Mouse (Mus musculus) thymus, postnatal 25 days (tissue): ENCODE data around the gene Cmtm4.

Source experiments
- DNase-seq: peaks from one replicate; pipeline ENCODE4 v3.0.0; 2022

Cmtm4 gene

GRCm38 (mm10) chr8:104374269-104374668 lies 21.3 kb downstream of the Cmtm4 start:
- no peak for DNase-seq

DNA sequence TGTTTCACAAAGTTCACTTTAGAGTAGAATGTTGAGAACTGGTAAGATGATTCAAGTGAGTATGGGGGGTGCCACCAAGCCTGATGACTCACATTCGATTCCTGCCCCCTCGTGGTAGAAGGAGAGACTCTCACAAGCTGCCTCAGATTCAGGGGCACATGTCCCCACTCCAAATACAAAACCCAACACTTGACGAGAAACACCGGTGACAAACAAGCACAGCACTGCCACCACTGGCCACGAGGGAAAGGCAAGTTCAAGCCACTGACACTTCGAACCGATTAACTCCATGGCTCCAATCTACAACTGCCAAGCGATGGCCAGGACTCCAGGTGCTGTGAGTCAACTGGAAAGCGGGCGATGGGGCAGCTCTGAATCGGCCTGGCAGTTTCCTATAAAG lies 21.8 kb downstream of the Cmtm4 start:
- peak; percentile 3 for DNase-seq

GRCm38 (mm10) chr8:104371121-104371520 lies 24.5 kb downstream of the Cmtm4 start:
- DNase-seq = no peak

DNA sequence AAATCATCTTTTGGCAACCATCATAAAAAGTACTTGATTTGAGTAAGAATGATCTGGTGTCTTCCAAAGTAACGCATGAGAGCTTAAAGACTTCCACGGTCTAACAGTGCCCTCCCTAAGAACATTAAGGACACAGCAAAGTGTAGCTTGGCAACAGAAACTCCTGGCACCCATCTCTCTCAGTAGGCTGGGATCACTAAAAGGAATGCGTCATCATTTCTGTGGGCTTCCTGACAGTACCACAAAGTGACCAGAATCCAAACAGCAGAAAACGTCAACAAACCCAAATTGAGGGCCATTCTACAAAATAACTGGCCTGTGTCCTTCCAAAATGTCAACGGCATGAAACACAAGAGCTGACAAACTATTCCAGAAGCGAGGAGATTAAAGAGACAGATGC lies 25.5 kb downstream of the Cmtm4 start:
- DNase-seq = no peak

- DNase-seq = no peak
These were observed 26.0 kb downstream of the Cmtm4 start for GRCm38 (mm10) chr8:104369591-104369990.

DNA sequence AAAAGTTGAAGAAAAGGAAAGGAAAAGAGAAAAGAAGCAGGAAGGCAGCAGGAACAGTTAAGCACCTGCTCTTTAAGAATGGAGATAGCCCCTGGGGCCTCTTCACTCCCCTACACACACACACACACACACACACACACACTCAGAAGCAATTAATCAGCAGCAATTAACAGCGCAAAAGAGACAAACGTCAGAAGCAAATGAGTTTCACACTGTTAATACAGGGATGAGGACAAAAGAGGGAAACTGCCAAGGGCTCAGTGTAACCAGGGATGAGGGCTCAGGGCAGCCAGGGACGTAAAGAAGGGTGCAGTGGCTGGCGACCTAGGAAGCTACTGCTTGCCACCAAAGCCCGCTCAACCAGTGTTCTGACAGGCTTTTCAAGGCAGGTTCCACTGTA lies 28.2 kb downstream of the Cmtm4 start:
- no peak for DNase-seq

GRCm38 (mm10) chr8:104365695-104366094 lies 29.9 kb downstream of the Cmtm4 start:
- no peak for DNase-seq

DNA sequence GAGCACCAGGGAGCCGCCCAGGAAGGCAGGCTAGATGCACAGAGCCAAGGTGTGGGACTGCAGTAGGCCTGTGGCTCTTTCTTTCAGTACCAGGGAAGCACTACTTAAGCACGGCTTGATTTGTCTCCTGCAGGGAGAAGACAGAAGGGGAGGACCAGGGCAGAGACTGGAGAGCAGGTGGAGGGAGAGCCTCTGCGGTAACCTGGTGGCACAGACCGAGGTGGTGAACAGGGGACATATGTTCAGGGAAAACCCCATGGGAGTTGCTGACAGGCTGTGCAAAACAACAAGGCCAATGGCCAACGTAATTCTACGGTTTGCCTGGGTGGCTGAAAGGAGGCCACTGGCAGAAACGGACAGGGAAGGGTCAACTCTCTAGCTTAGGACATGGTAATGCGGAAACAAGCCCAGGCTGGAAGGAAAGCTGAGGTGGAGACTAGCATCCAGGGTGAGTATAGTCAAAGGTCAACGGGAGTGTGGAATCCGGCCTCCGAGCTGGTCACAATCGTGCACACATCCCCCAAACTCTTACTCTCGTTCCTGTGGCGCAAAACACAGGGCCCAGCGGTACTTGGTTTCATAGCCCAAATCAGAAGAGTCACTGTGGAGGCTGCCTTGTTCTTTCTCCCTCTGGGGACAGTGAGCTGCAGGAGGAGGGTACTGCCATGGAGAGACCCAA lies 35.7 kb downstream of the Cmtm4 start:
- DNase-seq = no peak

GRCm38 (mm10) chr8:104358637-104359036 lies 37.0 kb downstream of the Cmtm4 start:
- DNase-seq = no peak

DNA sequence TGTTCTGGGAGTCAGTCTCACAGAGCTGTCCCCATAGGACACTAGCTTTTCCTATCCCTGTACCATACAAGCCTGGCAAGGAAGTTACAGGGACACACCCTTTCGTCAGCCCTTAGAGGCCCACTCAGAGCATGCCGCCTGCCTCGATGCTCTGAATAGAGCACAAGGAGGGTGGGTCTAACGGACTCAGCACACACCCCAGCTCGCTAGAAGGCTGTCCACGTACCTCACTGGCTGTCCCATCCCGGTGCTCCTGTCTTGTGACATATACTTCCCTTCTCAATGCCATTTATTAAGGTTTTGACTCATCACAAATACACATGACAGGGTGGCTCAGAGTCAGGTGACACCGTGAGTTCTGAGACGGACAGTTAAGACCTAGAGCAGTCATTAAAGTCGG lies 41.1 kb downstream of the Cmtm4 start:
- no peak for DNase-seq

DNA sequence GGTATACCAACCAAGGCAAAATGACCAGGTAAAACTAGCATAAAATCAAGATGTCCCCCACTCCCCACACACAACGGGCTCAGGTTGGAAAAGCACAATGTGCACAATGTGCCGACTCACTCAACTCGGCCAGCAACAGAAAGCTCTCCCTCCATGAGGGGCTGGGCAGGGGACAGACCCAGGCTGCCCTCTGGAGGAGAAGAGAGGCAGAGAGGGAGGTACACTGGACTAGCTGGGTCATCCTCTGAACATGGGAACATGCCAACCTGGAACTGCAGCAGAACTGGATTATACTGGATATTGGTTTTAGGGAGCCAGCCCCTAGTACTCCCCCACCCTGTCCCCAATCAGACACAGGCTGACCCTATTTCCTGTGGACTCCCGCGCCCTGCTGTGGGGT lies 42.4 kb downstream of the Cmtm4 start:
- no peak for DNase-seq

- DNase-seq = no peak
These were observed 45.6 kb downstream of the Cmtm4 start for GRCm38 (mm10) chr8:104350047-104350446.

GRCm38 (mm10) chr8:104348971-104349370 lies 46.6 kb downstream of the Cmtm4 start:
- no peak for DNase-seq

GRCm38 (mm10) chr8:104346706-104347105 lies 48.9 kb downstream of the Cmtm4 start:
- DNase-seq = no peak

DNA sequence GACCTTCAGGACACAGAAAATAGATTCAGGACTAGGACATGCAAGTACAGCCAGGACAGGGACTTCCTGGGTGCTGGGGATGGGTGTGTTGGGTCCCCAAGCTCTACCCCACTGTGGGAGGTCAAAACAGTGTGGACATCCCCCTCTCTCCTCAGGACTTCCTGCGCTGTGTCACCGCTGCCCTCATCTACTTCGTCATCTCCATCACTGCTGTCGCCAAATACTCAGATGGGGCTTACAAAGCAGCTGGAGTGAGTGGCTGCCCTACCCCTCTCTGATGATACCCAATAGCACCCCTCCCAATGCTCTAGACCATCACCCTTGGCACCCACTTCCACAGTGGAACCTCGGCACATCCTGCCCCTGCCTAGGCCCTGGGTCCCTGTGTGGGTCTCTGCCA lies 51.0 kb downstream of the Cmtm4 start:
- DNase-seq = no peak

GRCm38 (mm10) chr8:104343957-104344356 lies 51.6 kb downstream of the Cmtm4 start:
- DNase-seq = peak; percentile 81

- no peak for DNase-seq
These were observed 53.2 kb downstream of the Cmtm4 start for GRCm38 (mm10) chr8:104342426-104342825.

DNA sequence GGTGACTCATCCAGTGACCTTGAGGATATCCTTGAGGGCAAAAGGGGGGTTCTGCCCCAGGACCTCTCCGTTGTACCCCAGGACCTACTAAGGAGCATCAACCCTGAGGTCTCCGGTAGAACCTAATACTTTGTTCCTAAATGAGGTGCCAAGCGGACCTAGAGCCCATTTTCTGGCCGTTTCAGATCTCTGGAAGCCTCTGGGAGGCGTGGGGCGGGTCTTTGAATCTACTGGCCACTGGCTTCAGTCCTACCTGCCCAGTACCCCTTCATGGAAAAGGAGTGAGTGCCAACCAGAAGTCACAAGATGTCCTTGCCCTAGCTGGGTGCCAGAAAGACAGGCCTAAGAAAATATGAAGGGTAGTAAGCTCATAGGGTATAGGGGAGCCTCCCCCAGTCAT lies 53.9 kb downstream of the Cmtm4 start:
- DNase-seq = no peak

GRCm38 (mm10) chr8:104341106-104341561 lies 54.5 kb downstream of the Cmtm4 start:
- no peak for DNase-seq

- peak; percentile 82 for DNase-seq
These were observed 55.1 kb downstream of the Cmtm4 start for GRCm38 (mm10) chr8:104340233-104341105.

DNA sequence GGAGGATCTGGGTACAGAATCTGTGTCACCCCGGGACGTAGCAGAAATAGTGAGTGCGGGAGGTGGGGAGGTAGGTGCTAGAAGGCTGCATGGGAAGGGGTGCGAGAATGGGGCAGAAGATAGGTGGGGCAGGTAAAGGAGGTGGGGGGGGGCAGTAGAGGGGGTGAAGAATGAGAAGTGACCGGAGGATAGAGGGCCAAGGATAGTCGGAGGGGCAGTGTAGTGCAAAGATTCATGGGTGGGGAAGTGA lies 55.7 kb downstream of the Cmtm4 start:
- no peak for DNase-seq

GRCm38 (mm10) chr8:104339229-104339982 lies 56.2 kb downstream of the Cmtm4 start, which contains the start of gene Cmtm3:
Cmtm3 (plus strand) TSS chr8:104339410.
- no peak for DNase-seq

DNA sequence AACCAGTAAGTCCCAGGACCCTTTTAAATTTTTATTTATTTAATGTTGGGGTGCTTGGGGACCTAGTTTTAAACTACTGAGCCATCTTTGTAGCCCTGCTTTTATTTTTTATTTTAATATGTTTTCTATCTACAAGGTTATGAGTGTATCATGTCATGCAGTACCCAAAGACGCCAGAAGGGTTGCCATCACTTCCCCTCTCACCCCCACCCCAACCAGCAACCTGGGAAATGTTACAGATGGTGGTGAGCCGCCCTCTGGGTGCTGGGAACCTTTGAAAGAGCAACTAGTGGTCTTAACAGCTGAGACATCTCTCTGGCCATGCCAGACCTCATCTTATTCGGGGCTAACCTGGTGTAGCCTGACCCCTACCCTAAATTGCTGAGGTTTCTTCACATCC lies 57.7 kb downstream of the Cmtm4 start:
- DNase-seq = peak; percentile 21

- no peak for DNase-seq
These were observed 58.8 kb downstream of the Cmtm4 start for GRCm38 (mm10) chr8:104336806-104337205.
